Mouse (Mus musculus): ENCODE data around the gene Gm47791.

DNA sequence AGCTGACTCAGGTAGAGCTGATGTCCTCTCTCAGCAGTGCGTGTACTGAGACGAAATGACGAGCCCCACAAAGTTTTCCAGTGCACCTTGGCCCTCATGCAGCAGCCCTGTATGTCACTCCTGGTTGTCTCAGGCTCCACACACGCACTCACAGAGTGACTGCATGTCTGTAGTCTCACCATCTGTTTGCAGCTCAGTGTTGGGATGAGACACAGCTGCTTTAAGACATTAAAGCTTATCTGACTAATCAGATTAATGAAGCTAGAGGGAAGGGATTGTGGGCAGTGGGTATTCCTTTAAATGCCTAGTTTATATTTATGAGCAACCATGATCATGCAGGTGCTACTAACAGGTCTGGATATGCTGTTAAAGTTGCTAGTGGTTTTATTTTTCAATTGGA lies 24.6 kb downstream of the Gm47791 start:
- no peak for TF ChIP-seq GATA1 (IDR thresholded peaks at IDR 0.05; ENCODE audit: borderline replicate concordance, low read length)
- no peak for TF ChIP-seq FLI1 (IDR thresholded peaks at IDR 0.05; ENCODE audit: low read length)
